In the genomic region with DNA sequence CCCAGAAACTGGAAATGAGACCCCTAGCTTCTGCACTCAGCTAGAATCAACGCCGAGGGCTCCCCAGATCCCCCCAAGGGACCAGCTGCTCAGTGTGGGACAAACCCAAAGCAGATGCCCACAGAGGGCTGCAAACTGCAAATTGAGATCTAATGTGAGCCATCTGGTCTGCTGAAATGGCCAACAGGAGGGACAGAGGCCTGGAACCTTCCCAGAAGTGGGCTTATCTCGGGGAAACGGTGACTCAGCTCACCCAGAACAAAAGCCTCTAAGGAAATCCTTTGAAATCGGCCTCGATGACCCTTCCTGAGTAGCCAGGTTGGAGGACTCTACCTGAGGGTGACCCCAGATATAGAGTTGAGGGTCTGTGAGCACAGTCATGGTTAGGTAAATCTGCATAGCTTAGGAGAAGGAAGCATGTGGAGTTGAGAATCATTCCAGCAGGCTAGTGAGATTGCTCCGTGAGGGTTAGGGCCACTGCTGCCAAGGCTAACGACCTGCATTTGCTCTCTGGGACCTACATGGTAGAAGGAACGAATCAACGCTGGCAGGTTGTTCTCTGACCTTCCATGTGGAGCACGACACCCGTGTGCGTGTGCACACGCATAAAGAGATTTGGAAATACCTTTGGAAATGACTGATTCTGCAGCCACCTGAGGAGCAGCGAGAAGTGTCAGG, we compare ENCODE assay signal across 11 mouse cellular contexts. TPM values are rescaled to one million over a fixed set of nuclear protein-coding genes. Genes with fewer than 3 reads are reported as not detected.
DNase-seq lines count a peak whose midpoint lies in the region; ATAC-seq and TF ChIP-seq lines count a peak whose summit lies in the region.
"Had no signal": no experiment of that assay in that cellular context is flagged by ENCODE, and none has a peak within 500 bp of the region (broad histone marks: within the 10 kb centered on the region; RNA-seq: fewer than 3 reads in every experiment).

No protein-coding gene starts in this region.

- ATAC-seq in midbrain, embryonic 14.5 days (ENCODE audit: low FRiP score, low TSS enrichment) = no peak
- ATAC-seq in stomach, postnatal 0 days (ENCODE audit: low FRiP score, low TSS enrichment) = no peak

- TF ChIP-seq CTCF in heart, adult 2 months (IDR thresholded peaks at IDR 0.05) = no peak
- no peak for TF ChIP-seq CTCF in stomach, postnatal 0 days (IDR thresholded peaks at IDR 0.05; ENCODE audit: low read depth)

- H3K79me2 ChIP-seq in heart, adult 2 months (replicated peaks; ENCODE audit: control insufficient read depth, insufficient read depth, low read length) = no peaks in the 10 kb centered on the region

- WGBS in midbrain, embryonic 10.5 days = 81% methylated on average over 15 of the region's 15 CpGs
- WGBS in midbrain, embryonic 14.5 days = 77% methylated on average over 15 of the region's 15 CpGs
- WGBS in heart, adult 2 months = 45% methylated on average over 15 of the region's 15 CpGs
- 58% methylated on average over 15 of the region's 15 CpGs for WGBS in stomach, postnatal 0 days

- H3K27ac ChIP-seq in midbrain, embryonic 10.5 days (replicated peaks) = peak overlapping the region; percentile 57
- no peak overlapping the region for H3K27ac ChIP-seq in midbrain, embryonic 14.5 days (replicated peaks; ENCODE audit: low read depth, low read length)
- peak overlapping the region; percentile 6 for H3K27ac ChIP-seq in heart, adult 2 months
- H3K27ac ChIP-seq in stomach, postnatal 0 days (replicated peaks) = peak overlapping the region; percentile 35; the same call in 1 of the 2 replicates

- peak; percentile 55 for DNase-seq in adrenal gland, adult 2 months
- DNase-seq in adrenal gland, adult 18-20 months (ENCODE audit: low spot score in 2 of 2) = no peak
- no peak for DNase-seq in midbrain, embryonic 10.5 days (ENCODE audit: low spot score)
- no peak for DNase-seq in midbrain, embryonic 14.5 days
- DNase-seq in heart, adult 2 months = peak; percentile 50 to 64
- DNase-seq in stomach, postnatal 0 days (ENCODE audit: low spot score) = peak; percentile 50
- DNase-seq in gastrocnemius, adult 8-10 months (ENCODE audit: low spot score in 2 of 2) = no peak
- no peak for DNase-seq in spleen, postnatal 36 days (ENCODE audit: low spot score in 2 of 2)
- DNase-seq: liver had no signal

- no peak for TF ChIP-seq POLR2A in heart, adult 2 months (IDR thresholded peaks at IDR 0.05; ENCODE audit: insufficient read depth, low read depth, low read length)

- 0 out of 2 replicates have a peak, but pooled peaks have one; percentile 34 for TF ChIP-seq EP300 in heart, adult 2 months (IDR thresholded peaks at IDR 0.05; ENCODE audit: insufficient read depth, low read depth, low read length)
- no peak for TF ChIP-seq EP300 in stomach, postnatal 0 days (optimal IDR thresholded peaks at IDR 0.05)

- H3K9me3 ChIP-seq in midbrain, embryonic 10.5 days (replicated peaks) = no peaks in the 10 kb centered on the region
- H3K9me3 ChIP-seq in midbrain, embryonic 14.5 days (ENCODE audit: control insufficient read depth, low read length) = no peaks in the 10 kb centered on the region
- no peaks in the 10 kb centered on the region for H3K9me3 ChIP-seq in stomach, postnatal 0 days (ENCODE audit: control insufficient read depth, low read length)

- intact Hi-C loops in heart, adult 2 months (cut with DNase I) = no loop called here

- peaks cover 28% of the 10 kb centered on the region for H3K4me1 ChIP-seq in midbrain, embryonic 10.5 days
- no peaks in the 10 kb centered on the region for H3K4me1 ChIP-seq in midbrain, embryonic 14.5 days (ENCODE audit: control insufficient read depth, insufficient read depth, low read length)
- peaks cover 7% of the 10 kb centered on the region for H3K4me1 ChIP-seq in heart, adult 2 months (ENCODE audit: control insufficient read depth, insufficient read depth, low read length)
- H3K4me1 ChIP-seq in stomach, postnatal 0 days (replicated peaks; ENCODE audit: control insufficient read depth, insufficient read depth) = peaks cover 4% of the 10 kb centered on the region; the same call in 1 of the 2 replicates

- no peaks in the 10 kb centered on the region for H3K36me3 ChIP-seq in midbrain, embryonic 10.5 days
- no peaks in the 10 kb centered on the region for H3K36me3 ChIP-seq in midbrain, embryonic 14.5 days (ENCODE audit: control insufficient read depth, insufficient read depth, low read length)
- no peaks in the 10 kb centered on the region for H3K36me3 ChIP-seq in heart, adult 2 months (ENCODE audit: control insufficient read depth, insufficient read depth, low read length)
- no peaks in the 10 kb centered on the region for H3K36me3 ChIP-seq in stomach, postnatal 0 days (ENCODE audit: control insufficient read depth, insufficient read depth, low read length)

- H3K27me3 ChIP-seq in midbrain, embryonic 10.5 days (ENCODE audit: low read depth, poor library complexity, severe bottlenecking) = peaks cover 8% of the 10 kb centered on the region; the same call in 1 of the 2 replicates
- no peaks in the 10 kb centered on the region for H3K27me3 ChIP-seq in midbrain, embryonic 14.5 days (ENCODE audit: control insufficient read depth, insufficient read depth, low read length)
- no peaks in the 10 kb centered on the region for H3K27me3 ChIP-seq in heart, adult 2 months (ENCODE audit: control insufficient read depth, insufficient read depth, low read length)
- H3K27me3 ChIP-seq in stomach, postnatal 0 days (ENCODE audit: control insufficient read depth, insufficient read depth, low read length) = no peaks in the 10 kb centered on the region

- no peak overlapping the region for H3K4me3 ChIP-seq in midbrain, embryonic 10.5 days
- no peak overlapping the region for H3K4me3 ChIP-seq in midbrain, embryonic 14.5 days (replicated peaks; ENCODE audit: low read depth, low read length)
- no peak overlapping the region for H3K4me3 ChIP-seq in heart, adult 2 months
- H3K4me3 ChIP-seq in stomach, postnatal 0 days (ENCODE audit: low read depth, low read length) = no peak overlapping the region

- no peak overlapping the region for H3K9ac ChIP-seq in midbrain, embryonic 14.5 days (replicated peaks; ENCODE audit: low read length)
- H3K9ac ChIP-seq in heart, adult 2 months (ENCODE audit: low read depth, low read length) = no peak overlapping the region
- no peak overlapping the region for H3K9ac ChIP-seq in stomach, postnatal 0 days (ENCODE audit: low read length)

- no peak overlapping the region for H3K4me2 ChIP-seq in midbrain, embryonic 14.5 days (ENCODE audit: low read length)
- H3K4me2 ChIP-seq in stomach, postnatal 0 days (replicated peaks; ENCODE audit: low read depth) = no peak overlapping the region

RNA-seq across cellular contexts. Expression of gene Srp9, which starts 13.7 kb away (rescaled TPM):
- total RNA-seq in adrenal gland, adult 2 months (2021) = 10 to 100 TPM; 46.4 to 64.9 TPM
- polyA plus RNA-seq in adrenal gland, adult 2 months (2012; rRNA removed) = 22.7 and 29.6 TPM in 2 replicates
- 10 to 100 TPM; 48.5 to 62.1 TPM for total RNA-seq in adrenal gland, adult 18-20 months (2021)
- 156 and 165 TPM in 2 replicates for polyA plus RNA-seq in midbrain, embryonic 10.5 days (2016; fragmentation: Nextera tagmentation; extraction: Ambion mirVana)
- polyA plus RNA-seq in midbrain, embryonic 14.5 days (2014; fragmentation: Nextera tagmentation; extraction: Ambion mirVana) = 151 and 155 TPM in 2 replicates
- total RNA-seq in heart, adult 2 months (2021) = 10 to 100 TPM; 40.5 to 47.6 TPM
- polyA plus RNA-seq in heart, adult 2 months (2012; rRNA removed) = 29.4 and 39.0 TPM in 2 replicates
- polyA plus RNA-seq in stomach, postnatal 0 days (2015; fragmentation: Nextera tagmentation; extraction: Ambion mirVana) = 206 and 215 TPM in 2 replicates
- total RNA-seq in gastrocnemius, adult 8-10 months (2022) = 10 to 100 TPM; 41.5 to 49.1 (median 45.6) TPM

RNA-seq across cellular contexts. Expression of gene Vmn1r1, which starts 53.4 kb away (rescaled TPM):
- total RNA-seq in adrenal gland, adult 2 months (2021) = not detected
- not detected in 2 replicates for polyA plus RNA-seq in adrenal gland, adult 2 months (2012; rRNA removed)
- total RNA-seq in adrenal gland, adult 18-20 months (2021) = not detected
- polyA plus RNA-seq in midbrain, embryonic 10.5 days (2016; fragmentation: Nextera tagmentation; extraction: Ambion mirVana) = not detected in 2 replicates
- not detected in 2 replicates for polyA plus RNA-seq in midbrain, embryonic 14.5 days (2014; fragmentation: Nextera tagmentation; extraction: Ambion mirVana)
- total RNA-seq in heart, adult 2 months (2021) = not detected
- not detected in 2 replicates for polyA plus RNA-seq in heart, adult 2 months (2012; rRNA removed)
- not detected in 2 replicates for polyA plus RNA-seq in stomach, postnatal 0 days (2015; fragmentation: Nextera tagmentation; extraction: Ambion mirVana)
- total RNA-seq in gastrocnemius, adult 8-10 months (2022) = not detected
- total RNA-seq: heart, postnatal 14 days had no signal
- polyA plus RNA-seq: spleen, adult 2 months had no signal

Comparison
In these comparisons a context has a peak if more than half of its experiments do, and no peak if none do; other contexts are left out.
1. DNase-seq: peak in adrenal gland, adult 2 months (single experiment), heart, adult 2 months (2 of 2) and stomach, postnatal 0 days (single experiment); none in adrenal gland, adult 18-20 months (0 of 2), midbrain, embryonic 10.5 days (single experiment), midbrain, embryonic 14.5 days (single experiment), gastrocnemius, adult 8-10 months (0 of 2) and spleen, postnatal 36 days (0 of 2).